Mouse (Mus musculus): ENCODE measurements around the gene Parp16.

GRCm38 (mm10) chr9:65239731-65240130 is 44.6 kb downstream of the Parp16 start:
- TF ChIP-seq CTCF (IDR thresholded peaks at IDR 0.05; ENCODE audit: control insufficient read depth, insufficient read depth, low read length), result no peak
- TF ChIP-seq POLR2A (IDR thresholded peaks at IDR 0.05; ENCODE audit: borderline replicate concordance, control insufficient read depth, low read depth, low read length), result no peak

All from bone marrow, adult 2 months (tissue).